Mouse (Mus musculus) olfactory bulb, adult 2 months (tissue): ENCODE data around the gene D930048N14Rik.

Experiments
- CTCF ChIP-seq: fragments of 200-500 bp; IDR thresholded peaks from 2 replicates; pipeline ENCODE4 v1.5.1; 2012; ENCODE audit warnings: low read depth, mild to moderate bottlenecking, low read length, moderate library complexity; ENCODE audit not compliant: insufficient read depth
- POLR2A ChIP-seq: fragments of 200-500 bp; IDR thresholded peaks from 2 replicates; pipeline ENCODE4 v1.6.1; 2012; ENCODE audit warnings: mild to moderate bottlenecking, low read depth, low read length, moderate library complexity; ENCODE audit not compliant: insufficient read depth

- TF ChIP-seq CTCF (no peak), POLR2A (no peak)
These were observed at the start of gene D930048N14Rik, which contains the start of gene N4bp3 for GRCm38 (mm10) chr11:51650691-51651515.
